In the genomic region with DNA sequence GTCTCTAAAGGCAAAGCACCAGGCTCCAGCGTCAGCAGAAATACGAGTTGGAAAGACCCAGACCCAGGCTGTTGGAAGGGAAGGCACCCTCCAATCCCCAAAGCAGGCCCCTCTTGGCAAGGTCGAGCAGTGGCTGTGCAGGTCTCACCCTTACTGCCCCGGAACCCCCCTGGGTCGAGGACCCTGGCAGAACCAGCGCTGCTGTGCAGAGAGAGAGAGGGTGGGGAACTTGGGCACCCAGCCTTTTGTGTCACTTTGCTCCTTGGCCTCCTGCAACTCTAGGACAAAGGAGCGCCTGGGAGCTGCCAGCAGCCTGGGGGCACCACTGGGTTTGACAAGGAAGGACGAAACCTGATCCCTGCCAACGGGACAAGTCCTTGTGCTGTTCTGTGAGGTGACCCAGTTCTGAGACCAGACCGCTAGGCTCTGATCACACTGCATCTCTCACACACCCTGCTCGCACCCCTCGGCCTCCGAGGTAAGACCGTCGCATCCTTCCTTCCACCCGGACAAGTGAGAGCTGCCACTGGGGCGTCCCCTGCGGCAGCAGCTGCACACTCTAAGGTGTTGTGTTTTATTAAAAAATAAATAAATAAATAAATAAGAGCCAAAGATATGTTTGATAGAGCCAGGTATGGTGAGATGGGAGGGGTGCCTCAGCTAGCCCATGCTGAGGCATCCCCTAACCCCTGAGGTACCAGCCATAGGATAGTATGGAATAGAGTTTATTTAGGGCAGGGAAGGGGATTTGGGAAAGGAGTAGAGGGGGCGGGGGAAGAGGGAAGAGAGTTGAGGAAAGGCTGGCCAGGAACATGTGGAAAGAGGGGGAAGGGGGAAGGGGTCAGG, we compare ENCODE assay signal across 8 mouse cellular contexts.
DNase-seq lines count a peak whose midpoint lies in the region; ATAC-seq and TF ChIP-seq lines count a peak whose summit lies in the region.

No protein-coding gene starts in this region.

- no peaks in the 10 kb centered on the region for H3K9me3 ChIP-seq in heart, embryonic 10.5 days
- H3K9me3 ChIP-seq in neural tube, embryonic 12.5 days, result no peaks in the 10 kb centered on the region

- peak overlapping the region; percentile 40 for H3K4me3 ChIP-seq in heart, embryonic 10.5 days
- peak overlapping the region; percentile 43 for H3K4me3 ChIP-seq in lung, adult 2 months (replicated peaks; ENCODE audit: extremely low read depth, low read depth, low read length)
- no peak overlapping the region for H3K4me3 ChIP-seq in neural tube, embryonic 12.5 days

- ATAC-seq in neural tube, embryonic 12.5 days (ENCODE audit: low FRiP score, low read depth), result peak; percentile 73

- TF ChIP-seq POLR2A in lung, adult 2 months (IDR thresholded peaks at IDR 0.05; ENCODE audit: borderline replicate concordance, extremely low read depth, low read depth, low read length), result peak; percentile 48; the same call in 1 of the 2 replicates

- no peaks in the 10 kb centered on the region for H3K27me3 ChIP-seq in heart, embryonic 10.5 days (ENCODE audit: insufficient read depth, poor library complexity, severe bottlenecking)
- H3K27me3 ChIP-seq in neural tube, embryonic 12.5 days (replicated peaks), result no peaks in the 10 kb centered on the region

- H3K36me3 ChIP-seq in heart, embryonic 10.5 days, result no peaks in the 10 kb centered on the region
- H3K36me3 ChIP-seq in neural tube, embryonic 12.5 days, result no peaks in the 10 kb centered on the region

- H3K27ac ChIP-seq in heart, embryonic 10.5 days, result peak overlapping the region; percentile 86
- no peak overlapping the region for H3K27ac ChIP-seq in neural tube, embryonic 12.5 days

- DNase-seq in right cerebral cortex, postnatal 10 days (ENCODE audit: low spot score in 2 of 2), result peak; percentile 60 to 69
- no peak for DNase-seq in right cerebral cortex, adult 18-20 months
- DNase-seq in embryo, embryonic 11 days, result peak; percentile 62
- no peak for DNase-seq in heart, embryonic 10.5 days (ENCODE audit: low spot score)
- DNase-seq in kidney, adult 8-10 months, result peak; percentile 47 to 54
- peak; percentile 74 for DNase-seq in lung, adult 2 months
- no peak for DNase-seq in frontal cortex, postnatal 36 days (ENCODE audit: low spot score in 2 of 2)

- H3K4me1 ChIP-seq in heart, embryonic 10.5 days, result peaks cover 26% of the 10 kb centered on the region
- peaks cover 21% of the 10 kb centered on the region for H3K4me1 ChIP-seq in lung, adult 2 months (ENCODE audit: control insufficient read depth, insufficient read depth, low read length)
- peaks cover 8% of the 10 kb centered on the region for H3K4me1 ChIP-seq in neural tube, embryonic 12.5 days

- peak overlapping the region; percentile 53 for H3K4me2 ChIP-seq in neural tube, embryonic 12.5 days (replicated peaks)

- peak; percentile 24; the same call in 1 of the 2 replicates for TF ChIP-seq CTCF in lung, adult 2 months (IDR thresholded peaks at IDR 0.05; ENCODE audit: insufficient read depth, low read length)

- 14% methylated on average over 19 of the region's 19 CpGs for WGBS in heart, embryonic 10.5 days
- 14% methylated on average over 19 of the region's 19 CpGs for WGBS in lung, adult 2 months
- WGBS in neural tube, embryonic 12.5 days, result 22% methylated on average over 19 of the region's 19 CpGs

- H3K9ac ChIP-seq in neural tube, embryonic 12.5 days, result peak overlapping the region; percentile 33

Comparison
In these comparisons a context has a peak if more than half of its experiments do, and no peak if none do; other contexts are left out.
1. DNase-seq: peak in right cerebral cortex, postnatal 10 days (2 of 2), embryo, embryonic 11 days (single experiment), kidney, adult 8-10 months (2 of 2) and lung, adult 2 months (single experiment); none in right cerebral cortex, adult 18-20 months (single experiment), heart, embryonic 10.5 days (single experiment) and frontal cortex, postnatal 36 days (0 of 2).